Mouse (Mus musculus) adrenal gland, postnatal 36 days (tissue): Measurements from ENCODE around the gene Krt34. TPM values are rescaled to one million over a fixed set of nuclear protein-coding genes. Genes with fewer than 3 reads are reported as not detected.

ENCODE experiments used
- DNase-seq, 2 experiments: peaks; one replicate each; pipeline ENCODE4 v3.0.0; 2021; ENCODE audit warnings: mixed read lengths in 1 of 2
- total RNA-seq, 2 experiments: library from RNA; stranded (reverse); gene quantifications; 2 replicates each; pipeline ENCODE4 v1.2.3; 2021

Gene Krt34
- total RNA-seq, 2 experiments from 2014 or later: not detected

DNA sequence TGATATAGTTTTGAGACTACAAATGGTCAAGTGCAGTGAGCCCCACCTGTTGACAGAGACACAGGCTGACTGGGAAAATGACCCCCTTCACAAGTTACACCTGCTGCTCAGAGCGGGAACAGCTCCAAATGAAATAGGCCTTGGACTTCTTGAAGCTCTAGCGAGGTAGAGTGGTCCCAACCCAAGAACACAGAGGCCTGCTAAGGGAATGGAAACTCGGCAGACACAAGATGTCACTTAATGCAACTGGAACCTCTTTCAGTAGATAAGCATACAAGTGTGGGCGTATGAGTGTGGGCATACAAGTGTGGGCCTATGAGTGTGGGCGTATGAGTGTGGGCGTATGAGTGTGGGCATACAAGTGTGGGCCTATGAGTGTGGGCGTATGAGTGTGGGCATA is 42.3 kb downstream of the Krt34 start:
- DNase-seq: no peak

- no peak for DNase-seq
Measured at GRCm38 (mm10) chr11:99994384-99994661, 47.0 kb downstream of the Krt34 start.

- no peak for DNase-seq
Measured at GRCm38 (mm10) chr11:99993620-99994383, 47.6 kb downstream of the Krt34 start, which contains the start of gene Krtap17-1. Krtap17-1 (minus strand) TSS chr11:99993994.

DNA sequence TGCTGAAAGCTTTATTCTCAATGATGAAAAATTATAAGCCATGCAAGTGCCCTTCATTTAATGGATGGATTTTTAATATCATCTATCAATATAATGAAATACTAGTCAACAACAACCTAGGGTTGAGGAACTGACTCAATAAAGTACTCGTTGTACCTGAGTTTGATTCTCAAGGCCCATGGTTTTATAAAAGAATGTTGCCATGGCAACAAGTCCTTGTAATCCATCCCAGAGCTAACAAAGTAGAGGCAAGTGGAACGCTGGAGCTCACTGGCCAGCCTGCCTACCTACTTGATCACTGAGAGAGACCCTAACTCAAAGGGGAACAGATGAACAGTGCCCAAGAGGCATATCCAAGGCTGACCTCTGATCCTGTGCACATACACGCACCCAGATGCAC is 50.8 kb downstream of the Krt34 start:
- no peak for DNase-seq

GRCm38 (mm10) chr11:99989881-99990405 is 51.4 kb downstream of the Krt34 start:
- DNase-seq: peak; percentile 50 to 68

DNA sequence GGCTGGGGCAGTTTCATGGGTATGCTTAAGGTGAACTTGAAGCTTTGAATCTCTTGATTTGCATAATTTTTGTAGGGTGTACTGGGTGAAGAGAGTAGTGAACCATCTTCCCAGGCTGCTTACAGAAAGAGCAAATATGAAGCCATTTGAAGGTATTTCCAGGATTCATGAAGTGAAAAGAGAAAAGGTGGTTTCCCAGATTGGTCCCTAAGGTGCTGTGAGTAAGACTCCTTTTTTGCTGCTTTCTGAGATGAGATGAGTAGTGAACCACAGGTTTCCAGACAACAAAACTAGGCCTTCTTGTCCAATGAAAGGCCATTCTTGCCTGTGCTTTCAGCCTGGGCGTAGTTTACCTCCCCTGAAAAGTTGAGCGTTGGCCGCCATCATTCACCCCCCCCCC is 52.8 kb downstream of the Krt34 start:
- DNase-seq: no peak

Other genes with a start within 250 kb of the Krt34 start
- gene Gm11596, start 248.1 kb downstream of the Krt34 start, total RNA-seq: not detected
- gene Gm11569, start 242.6 kb downstream of the Krt34 start, total RNA-seq: not detected
- not detected for gene Gm11554, start 237.1 kb downstream of the Krt34 start, total RNA-seq
- gene Krtap4-13, start 231.7 kb downstream of the Krt34 start, total RNA-seq: not detected
- gene Gm11564, start 225.9 kb downstream of the Krt34 start, total RNA-seq: not detected
- gene 2300003K06Rik, start 203.5 kb downstream of the Krt34 start, total RNA-seq: not detected
- gene Krtap4-16, start 189.9 kb downstream of the Krt34 start, total RNA-seq: not detected
- gene Gm11568, start 183.6 kb downstream of the Krt34 start, total RNA-seq: not detected
- not detected for gene Gm11559, start 177.1 kb downstream of the Krt34 start, total RNA-seq
- not detected for gene Krtap9-1, start 168.2 kb downstream of the Krt34 start, total RNA-seq
- gene Gm11567, start 162.4 kb downstream of the Krt34 start, total RNA-seq: not detected
- not detected for gene Krtap31-1, start 133.6 kb downstream of the Krt34 start, total RNA-seq
- not detected for gene Gm11565, start 126.8 kb downstream of the Krt34 start, total RNA-seq
- not detected for gene Krtap31-2, start 105.3 kb downstream of the Krt34 start, total RNA-seq
- gene Krtap9-5, start 93.1 kb downstream of the Krt34 start, total RNA-seq: not detected
- gene Krtap29-1, start 62.5 kb downstream of the Krt34 start, total RNA-seq: not detected
- gene Krtap16-1, start 55.0 kb downstream of the Krt34 start, total RNA-seq: not detected
- not detected for gene Krtap17-1, start 47.6 kb downstream of the Krt34 start, total RNA-seq
- not detected for gene Krt33a, start 25.3 kb downstream of the Krt34 start, total RNA-seq
- not detected for gene Krt33b, start 11.7 kb downstream of the Krt34 start, total RNA-seq
- not detected for gene Krt31, start 9.0 kb upstream of the Krt34 start, total RNA-seq
- not detected for gene Krt32, start 46.7 kb upstream of the Krt34 start, total RNA-seq
- not detected for gene Krt35, start 54.7 kb upstream of the Krt34 start, total RNA-seq
- gene Krt36, start 64.1 kb upstream of the Krt34 start, total RNA-seq: under 1 TPM; 0.16 to 0.36 TPM
- not detected for gene Krt13, start 80.0 kb upstream of the Krt34 start, total RNA-seq
- not detected for gene Krt15, start 94.4 kb upstream of the Krt34 start, total RNA-seq
- 1 to 10 TPM; 3.9 to 6.8 TPM for gene Krt19, start 107.1 kb upstream of the Krt34 start, total RNA-seq
- not detected for gene Krt9, start 151.7 kb upstream of the Krt34 start, total RNA-seq
- under 1 TPM; 0.23 to 0.36 TPM for gene Krt14, start 166.0 kb upstream of the Krt34 start, total RNA-seq
- not detected for gene Krt16, start 207.3 kb upstream of the Krt34 start, total RNA-seq
- not detected for gene Krt17, start 219.5 kb upstream of the Krt34 start, total RNA-seq
- gene Krt42, start 228.3 kb upstream of the Krt34 start, total RNA-seq: not detected